Mouse (Mus musculus) limb, embryonic 15.5 days (tissue): ENCODE data around the gene Card19. TPM values are rescaled to one million over a fixed set of nuclear protein-coding genes. Genes with fewer than 3 reads are reported as not detected.

ENCODE experiments used
- ATAC-seq: fragments of 200-750 bp; cut with Nextera tagmentation; 2 replicates; pipeline ENCODE4 v1.8.0; 2017; ENCODE audit warnings: low read depth, moderate TSS enrichment; ENCODE audit not compliant: insufficient number of reproducible peaks, low FRiP score, low TSS enrichment
- H3K27ac ChIP-seq: fragments of 300-500 bp; sonication (generic); 2 replicates; pipeline ENCODE4 v1.5.1; 2015; ENCODE audit warnings: moderate library complexity, mild to moderate bottlenecking, inconsistent platforms
- H3K27me3 ChIP-seq: fragments of 300-500 bp; sonication (generic); 2 replicates; pipeline ENCODE4 v1.6.1; 2015; ENCODE audit warnings: inconsistent platforms
- H3K36me3 ChIP-seq: fragments of 300-500 bp; sonication (generic); 2 replicates; pipeline ENCODE4 v1.6.1; 2015; ENCODE audit warnings: inconsistent platforms
- H3K4me1 ChIP-seq: fragments of 300-500 bp; sonication (generic); 2 replicates; pipeline ENCODE4 v1.6.1; 2015; ENCODE audit warnings: inconsistent platforms
- H3K4me2 ChIP-seq: fragments of 300-500 bp; sonication (generic); 2 replicates; pipeline ENCODE4 v1.6.1; 2015; ENCODE audit warnings: mild to moderate bottlenecking, inconsistent platforms
- H3K4me3 ChIP-seq: fragments of 300-500 bp; sonication (generic); 2 replicates; pipeline ENCODE4 v1.5.1; 2015; ENCODE audit warnings: mild to moderate bottlenecking, inconsistent platforms
- H3K9ac ChIP-seq: fragments of 300-500 bp; sonication (generic); 2 replicates; pipeline ENCODE4 v1.6.1; 2015; ENCODE audit warnings: inconsistent platforms
- H3K9me3 ChIP-seq: fragments of 300-500 bp; sonication (generic); 2 replicates; pipeline ENCODE4 v1.6.1; 2016; ENCODE audit warnings: inconsistent platforms
- WGBS: fragments of 180-500 bp; shearing (Covaris S2); methylation state at CpG from one replicate; pipeline ENCODE4 v1.1.7; 2015; 5-methylcytosine and 5-hydroxymethylcytosine counted together
- polyA plus RNA-seq: library from polyadenylated mRNA; unstranded; fragments of >200 nt; fragmentation: Nextera tagmentation; extraction: Ambion mirVana; gene quantifications from 2 replicates; pipeline ENCODE4 v1.2.1, GENCODE M21; 2015

Gene Card19
- polyA plus RNA-seq, 1 experiment from 2014 or later: 64.6 TPM

GRCm38 (mm10) chr13:49205381-49205998 is 10.3 kb downstream of the Card19 start:
- ATAC-seq: no peak
- H3K27me3 ChIP-seq: no peaks in the 10 kb centered on the region
- H3K9me3 ChIP-seq: no peaks in the 10 kb centered on the region
- H3K36me3 ChIP-seq: peaks cover 29% of the 10 kb centered on the region
- H3K4me3 ChIP-seq: no peak overlapping the region
- no peak overlapping the region for H3K27ac ChIP-seq
- no peak overlapping the region for H3K4me2 ChIP-seq
- peaks cover 8% of the 10 kb centered on the region for H3K4me1 ChIP-seq
- H3K9ac ChIP-seq: no peak overlapping the region
- 49% methylated on average over 13 of the region's 13 CpGs for WGBS

- Histone ChIP-seq H3K4me1 (0 out of 2 replicates have a peak, but pooled peaks cover 2% of the 10 kb centered on the region), H3K9ac (no peak overlapping the region), H3K9me3 (no peaks in the 10 kb centered on the region), H3K4me3 (no peak overlapping the region), H3K4me2 (no peak overlapping the region), H3K36me3 (peaks cover 29% of the 10 kb centered on the region), H3K27me3 (no peaks in the 10 kb centered on the region), H3K27ac (no peak overlapping the region)
- WGBS: 93% methylated on average over 7 of the region's 7 CpGs
- no peak for ATAC-seq
These were observed 13.3 kb downstream of the Card19 start for GRCm38 (mm10) chr13:49202556-49202955.

GRCm38 (mm10) chr13:49200688-49201087 is 15.1 kb downstream of the Card19 start:
- Histone ChIP-seq H3K27ac (no peak overlapping the region), H3K4me1 (no peaks in the 10 kb centered on the region), H3K36me3 (peaks cover 33% of the 10 kb centered on the region), H3K4me3 (no peak overlapping the region), H3K9me3 (no peaks in the 10 kb centered on the region), H3K27me3 (no peaks in the 10 kb centered on the region), H3K4me2 (no peak overlapping the region), H3K9ac (no peak overlapping the region)
- no peak for ATAC-seq
- 88% methylated on average over 13 of the region's 13 CpGs for WGBS

- H3K9ac ChIP-seq: no peak overlapping the region
- no peak for ATAC-seq
- 90% methylated on average over 7 of the region's 7 CpGs for WGBS
- H3K4me1 ChIP-seq: no peaks in the 10 kb centered on the region
- H3K27me3 ChIP-seq: no peaks in the 10 kb centered on the region
- no peak overlapping the region for H3K4me2 ChIP-seq
- no peaks in the 10 kb centered on the region for H3K9me3 ChIP-seq
- no peak overlapping the region for H3K4me3 ChIP-seq
- H3K27ac ChIP-seq: no peak overlapping the region
- H3K36me3 ChIP-seq: peaks cover 41% of the 10 kb centered on the region
These were observed 15.9 kb downstream of the Card19 start for GRCm38 (mm10) chr13:49199891-49200290.

- Histone ChIP-seq H3K4me1 (no peaks in the 10 kb centered on the region), H3K9ac (no peak overlapping the region), H3K4me3 (no peak overlapping the region), H3K27me3 (no peaks in the 10 kb centered on the region), H3K36me3 (peaks cover 39% of the 10 kb centered on the region), H3K27ac (no peak overlapping the region), H3K4me2 (no peak overlapping the region), H3K9me3 (no peaks in the 10 kb centered on the region)
- ATAC-seq: no peak
- WGBS: 89% methylated on average over 9 of the region's 9 CpGs
These were observed 17.1 kb downstream of the Card19 start for GRCm38 (mm10) chr13:49198734-49199133.

- Histone ChIP-seq H3K36me3 (peaks cover 28% of the 10 kb centered on the region), H3K27ac (no peak overlapping the region; the same call in 1 of the 2 replicates), H3K9me3 (no peaks in the 10 kb centered on the region), H3K9ac (no peak overlapping the region), H3K4me1 (no peaks in the 10 kb centered on the region), H3K27me3 (no peaks in the 10 kb centered on the region), H3K4me3 (no peak overlapping the region), H3K4me2 (no peak overlapping the region)
- WGBS: 75% methylated on average over 6 of the region's 6 CpGs
- ATAC-seq: no peak
These were observed 19.1 kb downstream of the Card19 start for GRCm38 (mm10) chr13:49196766-49197165.

- no peak overlapping the region for H3K9ac ChIP-seq
- H3K9me3 ChIP-seq: no peaks in the 10 kb centered on the region
- H3K4me2 ChIP-seq: no peak overlapping the region
- no peak overlapping the region; the same call in 1 of the 2 replicates for H3K27ac ChIP-seq
- H3K27me3 ChIP-seq: no peaks in the 10 kb centered on the region
- no peak for ATAC-seq
- WGBS: 76% methylated on average over 5 of the region's 5 CpGs
- H3K36me3 ChIP-seq: peaks cover 28% of the 10 kb centered on the region
- peaks cover 5% of the 10 kb centered on the region for H3K4me1 ChIP-seq
- H3K4me3 ChIP-seq: no peak overlapping the region
These were observed 19.6 kb downstream of the Card19 start for GRCm38 (mm10) chr13:49196211-49196610.

GRCm38 (mm10) chr13:49195651-49196050 is 20.2 kb downstream of the Card19 start:
- 93% methylated on average over 7 of the region's 7 CpGs for WGBS
- H3K4me3 ChIP-seq: no peak overlapping the region

GRCm38 (mm10) chr13:49194811-49195210 is 21.0 kb downstream of the Card19 start:
- H3K27me3 ChIP-seq: no peaks in the 10 kb centered on the region
- WGBS: 93% methylated on average over 13 of the region's 13 CpGs
- H3K36me3 ChIP-seq: peaks cover 28% of the 10 kb centered on the region
- no peak overlapping the region for H3K27ac ChIP-seq
- H3K4me2 ChIP-seq: no peak overlapping the region
- H3K4me1 ChIP-seq: peaks cover 15% of the 10 kb centered on the region
- H3K4me3 ChIP-seq: no peak overlapping the region
- H3K9ac ChIP-seq: no peak overlapping the region
- no peak for ATAC-seq
- H3K9me3 ChIP-seq: no peaks in the 10 kb centered on the region

More at GRCm38 (mm10) chr13:49195651-49196050, 20.2 kb downstream of the Card19 start:
- Histone ChIP-seq H3K9ac (no peak overlapping the region), H3K27ac (no peak overlapping the region), H3K4me1 (peaks cover 10% of the 10 kb centered on the region), H3K4me2 (no peak overlapping the region), H3K27me3 (no peaks in the 10 kb centered on the region), H3K9me3 (no peaks in the 10 kb centered on the region), H3K36me3 (peaks cover 28% of the 10 kb centered on the region)
- ATAC-seq: no peak

- H3K27me3 ChIP-seq: no peaks in the 10 kb centered on the region
- H3K36me3 ChIP-seq: peaks cover 28% of the 10 kb centered on the region
- H3K9me3 ChIP-seq: no peaks in the 10 kb centered on the region
- no peak overlapping the region for H3K4me2 ChIP-seq
- peaks cover 22% of the 10 kb centered on the region for H3K4me1 ChIP-seq
- 96% methylated on average over 17 of the region's 17 CpGs for WGBS
- no peak for ATAC-seq
- no peak overlapping the region for H3K4me3 ChIP-seq
- no peak overlapping the region for H3K27ac ChIP-seq
- no peak overlapping the region for H3K9ac ChIP-seq
These were observed 22.2 kb downstream of the Card19 start for GRCm38 (mm10) chr13:49193650-49194049.

GRCm38 (mm10) chr13:49192156-49192855 is 23.5 kb downstream of the Card19 start:
- Histone ChIP-seq H3K9me3 (no peaks in the 10 kb centered on the region), H3K4me3 (no peak overlapping the region), H3K9ac (no peak overlapping the region)

GRCm38 (mm10) chr13:49191673-49192035 is 24.2 kb downstream of the Card19 start:
- ATAC-seq: no peak
- no peak overlapping the region for H3K9ac ChIP-seq
- no peak overlapping the region for H3K27ac ChIP-seq
- H3K4me2 ChIP-seq: no peak overlapping the region
- H3K4me3 ChIP-seq: no peak overlapping the region
- H3K4me1 ChIP-seq: peaks cover 38% of the 10 kb centered on the region
- 58% methylated on average over 5 of the region's 5 CpGs for WGBS
- H3K36me3 ChIP-seq: peaks cover 23% of the 10 kb centered on the region
- no peaks in the 10 kb centered on the region for H3K27me3 ChIP-seq
- H3K9me3 ChIP-seq: no peaks in the 10 kb centered on the region

More at GRCm38 (mm10) chr13:49192156-49192855, 23.5 kb downstream of the Card19 start:
- Histone ChIP-seq H3K27ac (no peak overlapping the region), H3K27me3 (no peaks in the 10 kb centered on the region), H3K4me1 (peaks cover 33% of the 10 kb centered on the region), H3K36me3 (peaks cover 28% of the 10 kb centered on the region), H3K4me2 (no peak overlapping the region)
- ATAC-seq: no peak
- 72% methylated on average over 16 of the region's 16 CpGs for WGBS
